Mouse (Mus musculus) spleen, adult 2 months (tissue): ENCODE data around the gene Clip4. TPM values are rescaled to one million over a fixed set of nuclear protein-coding genes. Genes with fewer than 3 reads are reported as not detected.

Experiments used
- DNase-seq, 2 experiments: peaks; one replicate each; pipeline versions ENCODE4 v3.0.0 to v3.0.0-alpha.2; 2012 to 2021; ENCODE audit warnings: low spot score in 2 of 2, low read depth in 1 of 2
- H3K27ac ChIP-seq: fragments of 200-500 bp; 2 replicates; pipeline ENCODE4 v1.5.1; 2012; ENCODE audit warnings: low read length, inconsistent platforms; ENCODE audit not compliant: insufficient read depth
- H3K27me3 ChIP-seq: fragments of 200-500 bp; 2 replicates; pipeline ENCODE4 v1.6.1; 2012; ENCODE audit warnings: mild to moderate bottlenecking, moderate library complexity, low read length, inconsistent platforms; ENCODE audit not compliant: control insufficient read depth, insufficient read depth
- H3K36me3 ChIP-seq: fragments of 200-500 bp; 2 replicates; pipeline ENCODE4 v1.6.1; 2012; ENCODE audit warnings: mild to moderate bottlenecking, low read length, inconsistent platforms; ENCODE audit not compliant: control insufficient read depth, insufficient read depth
- H3K4me1 ChIP-seq: fragments of 200-500 bp; 2 replicates; pipeline ENCODE4 v1.6.1; 2011; ENCODE audit warnings: inconsistent platforms; ENCODE audit not compliant: control insufficient read depth, insufficient read depth, insufficient read length
- H3K4me3 ChIP-seq: fragments of 200-500 bp; 2 replicates; pipeline ENCODE4 v1.5.1; 2011; ENCODE audit warnings: mild to moderate bottlenecking, inconsistent platforms; ENCODE audit not compliant: insufficient read depth, insufficient read length; ENCODE audit errors: extremely low read depth
- CTCF ChIP-seq: fragments of 200-500 bp; IDR thresholded peaks from 2 replicates; pipeline ENCODE4 v1.5.1; 2011; ENCODE audit warnings: mild to moderate bottlenecking, inconsistent platforms; ENCODE audit not compliant: insufficient read depth, insufficient read length, insufficient replicate concordance; ENCODE audit errors: extremely low read depth
- POLR2A ChIP-seq: fragments of 200-500 bp; IDR thresholded peaks from 2 replicates; pipeline ENCODE4 v1.6.1; 2011; ENCODE audit warnings: low read depth, low read length, inconsistent platforms
- WGBS: fragments of 180-500 bp; shearing (Covaris S2); methylation state at CpG from one replicate; pipeline ENCODE4 v1.1.7; 2018; 5-methylcytosine and 5-hydroxymethylcytosine counted together
- polyA plus RNA-seq: library from polyadenylated mRNA; depleted of rRNA; stranded (reverse); fragments of >200 nt; gene quantifications from 2 replicates; pipeline ENCODE4 v1.2.3, GENCODE M21; 2012

Clip4 gene
- polyA plus RNA-seq, 1 experiment: 0.69 TPM

DNA sequence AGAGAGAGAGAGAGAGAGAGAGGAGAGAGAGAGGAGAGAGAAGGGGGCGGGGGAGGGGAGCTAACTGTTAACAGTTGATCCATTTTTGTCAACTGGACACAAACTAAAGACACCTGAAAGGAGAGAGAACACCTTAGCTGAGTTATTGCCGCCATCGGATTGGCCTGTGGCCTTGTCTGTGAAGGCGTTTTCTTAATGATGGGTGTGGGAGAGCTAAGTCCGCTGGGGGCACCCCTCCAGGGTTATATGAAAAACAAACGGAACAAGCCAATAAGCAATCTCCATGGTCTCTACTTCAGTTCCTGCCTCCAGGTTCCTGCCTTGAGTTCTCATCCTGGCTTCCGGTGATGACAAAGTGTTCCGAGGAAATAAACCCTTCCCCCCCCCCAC is 102.0 kb downstream of the Clip4 start:
- no peaks in the 10 kb centered on the region for H3K4me1 ChIP-seq
- no peak overlapping the region for H3K4me3 ChIP-seq
- TF ChIP-seq CTCF (no peak), POLR2A (no peak)
- peaks cover 7% of the 10 kb centered on the region for H3K27me3 ChIP-seq
- WGBS: 86% methylated on average over 8 of the region's 8 CpGs
- no peak for DNase-seq
- H3K27ac ChIP-seq: no peak overlapping the region
- no peaks in the 10 kb centered on the region for H3K36me3 ChIP-seq

DNA sequence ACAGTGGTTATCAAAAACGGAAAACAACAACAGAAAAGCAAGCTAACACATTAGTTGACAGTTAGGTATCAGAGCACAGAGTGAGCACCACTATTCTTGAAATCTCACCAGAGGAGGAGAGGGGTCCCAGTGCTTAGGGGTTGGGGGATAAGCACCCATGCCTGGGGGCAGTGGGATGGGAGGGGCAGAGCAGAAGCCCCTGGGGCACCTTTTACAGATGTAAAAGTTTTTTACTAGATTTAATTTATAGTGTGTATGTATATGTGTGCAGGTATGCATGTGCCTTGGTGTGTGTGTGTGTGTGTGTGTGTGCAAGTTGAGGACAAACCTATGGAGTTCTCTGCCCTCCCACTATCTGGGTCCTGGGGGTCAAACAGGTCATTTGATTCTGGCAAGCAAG is 102.4 kb downstream of the Clip4 start:
- H3K4me3 ChIP-seq: no peak overlapping the region
- 72% methylated on average over 1 of the region's 1 CpGs for WGBS

DNA sequence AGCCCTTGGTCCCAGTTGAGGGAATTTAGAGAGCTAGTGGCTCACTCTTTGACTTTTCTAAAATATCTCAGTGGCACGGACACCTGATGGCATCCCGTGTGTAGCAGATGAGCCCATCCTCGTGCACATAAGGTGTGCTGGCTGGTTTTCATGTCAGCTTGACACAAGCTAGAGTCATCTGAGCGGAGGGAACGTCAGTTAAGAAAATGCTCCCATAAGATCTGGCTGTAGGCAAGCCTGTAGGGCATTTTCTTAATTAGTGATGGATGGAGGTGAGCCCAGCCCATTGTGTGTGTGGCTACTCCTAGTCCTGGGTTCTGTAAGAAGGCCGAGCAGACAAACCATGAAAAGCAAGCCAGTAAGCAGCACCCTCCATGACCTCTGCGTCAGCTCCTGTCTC is 103.7 kb downstream of the Clip4 start:
- TF ChIP-seq CTCF (no peak), POLR2A (no peak)
- Histone ChIP-seq H3K27ac (no peak overlapping the region), H3K36me3 (no peaks in the 10 kb centered on the region), H3K4me1 (no peaks in the 10 kb centered on the region), H3K27me3 (peaks cover 7% of the 10 kb centered on the region), H3K4me3 (no peak overlapping the region)
- 92% methylated on average over 7 of the region's 7 CpGs for WGBS
- no peak for DNase-seq

More for the DNA sequence above, 102.4 kb downstream of the Clip4 start:
- H3K4me1 ChIP-seq: no peaks in the 10 kb centered on the region
- TF ChIP-seq CTCF (no peak), POLR2A (no peak)
- no peaks in the 10 kb centered on the region for H3K36me3 ChIP-seq
- H3K27ac ChIP-seq: no peak overlapping the region
- peaks cover 7% of the 10 kb centered on the region for H3K27me3 ChIP-seq
- DNase-seq: no peak

DNA sequence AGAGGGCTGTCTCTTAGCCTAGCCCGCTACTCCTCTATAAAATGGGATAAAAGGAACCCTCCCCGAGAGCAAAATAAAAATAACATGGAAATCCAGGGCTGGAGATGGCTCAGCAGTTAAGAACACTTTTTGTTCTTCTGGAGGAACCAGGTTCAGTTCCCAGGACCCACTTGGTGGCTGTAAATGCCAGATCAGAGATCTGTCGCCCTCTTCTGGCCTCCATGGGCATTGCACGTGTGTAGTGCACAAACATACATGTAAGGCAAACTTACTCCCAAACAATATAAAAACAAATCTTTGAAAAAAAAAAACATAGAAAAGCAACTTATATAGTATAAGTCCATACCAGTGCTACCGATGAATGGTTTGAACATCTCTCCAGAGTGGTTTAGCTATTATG is 104.7 kb downstream of the Clip4 start:
- no peak overlapping the region for H3K27ac ChIP-seq
- DNase-seq: peak in 1 of 2 experiments; percentile 18
- peaks cover 7% of the 10 kb centered on the region for H3K27me3 ChIP-seq
- WGBS: 64% methylated on average over 5 of the region's 5 CpGs
- H3K36me3 ChIP-seq: no peaks in the 10 kb centered on the region
- H3K4me1 ChIP-seq: no peaks in the 10 kb centered on the region
- H3K4me3 ChIP-seq: no peak overlapping the region
- peak; percentile 39; the same call in 1 of the 2 replicates for TF ChIP-seq CTCF
- TF ChIP-seq POLR2A: no peak

DNA sequence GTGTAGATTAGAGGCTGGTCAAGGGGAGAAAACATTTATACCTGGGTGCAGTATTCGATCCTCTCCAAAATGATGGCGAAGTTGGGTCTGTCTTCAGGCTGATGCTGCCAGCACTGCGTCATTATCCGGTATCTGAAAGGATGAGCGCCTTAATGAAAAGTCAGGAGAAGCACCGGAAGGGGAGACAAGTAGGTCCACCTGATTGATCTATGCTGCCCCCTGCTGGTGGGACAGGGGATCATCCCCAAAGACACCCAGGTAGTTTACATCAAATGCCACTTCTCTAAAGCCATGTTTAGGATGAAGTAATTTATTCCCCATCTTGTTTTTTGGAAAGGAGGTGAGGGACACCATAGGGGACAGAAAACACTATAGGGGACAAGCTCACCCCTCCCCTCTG is 105.8 kb downstream of the Clip4 start:
- H3K4me1 ChIP-seq: no peaks in the 10 kb centered on the region
- DNase-seq: peak in 1 of 2 experiments; percentile 53
- no peaks in the 10 kb centered on the region for H3K36me3 ChIP-seq
- no peak overlapping the region for H3K27ac ChIP-seq
- peaks cover 7% of the 10 kb centered on the region for H3K27me3 ChIP-seq
- 49% methylated on average over 6 of the region's 6 CpGs for WGBS
- TF ChIP-seq CTCF: peak; percentile 47; the same call in 1 of the 2 replicates
- TF ChIP-seq POLR2A: no peak
- H3K4me3 ChIP-seq: no peak overlapping the region

DNA sequence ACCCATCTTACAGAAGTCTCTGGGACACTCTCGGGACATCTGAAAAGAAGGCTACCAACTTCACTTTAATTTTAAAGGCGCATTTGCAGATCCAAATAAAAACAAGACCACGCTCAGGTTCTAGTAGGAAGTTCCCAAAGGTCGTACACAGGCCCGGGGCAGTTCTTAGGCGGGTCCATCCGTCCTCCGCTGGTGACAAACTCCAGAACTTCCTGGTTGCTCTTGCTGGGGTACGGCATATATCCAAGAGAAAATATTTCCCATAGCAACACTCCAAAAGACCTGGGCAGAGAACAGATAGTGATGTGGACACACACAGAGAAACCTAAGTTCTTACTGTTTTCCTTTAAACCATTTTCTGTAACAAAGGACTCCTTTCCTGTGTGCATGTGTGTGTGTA is 106.5 kb downstream of the Clip4 start:
- no peaks in the 10 kb centered on the region for H3K36me3 ChIP-seq
- WGBS: 83% methylated on average over 9 of the region's 9 CpGs
- H3K4me1 ChIP-seq: no peaks in the 10 kb centered on the region
- H3K27me3 ChIP-seq: peaks cover under 1% of the 10 kb centered on the region
- no peak overlapping the region for H3K27ac ChIP-seq
- no peak for DNase-seq
- TF ChIP-seq CTCF: no peak
- no peak for TF ChIP-seq POLR2A
- no peak overlapping the region for H3K4me3 ChIP-seq

DNA sequence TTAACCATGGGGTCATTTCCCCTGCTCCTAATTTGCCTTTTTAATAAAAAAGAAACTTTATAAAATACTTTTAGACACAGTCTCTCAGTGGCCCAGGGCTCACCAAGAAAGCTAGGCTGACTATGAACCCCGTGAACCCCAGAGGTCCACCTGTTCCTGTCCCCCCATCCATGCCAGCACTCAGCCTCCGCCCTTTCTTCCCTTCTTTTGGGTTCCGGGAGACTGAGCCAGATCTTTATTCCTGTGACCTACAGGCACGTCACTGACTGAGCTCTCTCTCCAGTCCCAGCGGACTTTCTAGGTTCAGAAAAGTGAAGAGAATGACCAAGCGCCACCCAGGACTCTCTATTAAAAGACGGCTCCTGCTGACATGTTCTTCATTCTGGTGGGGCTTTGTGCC is 107.2 kb downstream of the Clip4 start:
- no peak for TF ChIP-seq POLR2A
- TF ChIP-seq CTCF: no peak
- 84% methylated on average over 7 of the region's 7 CpGs for WGBS
- DNase-seq: no peak

More for the DNA sequence above, 107.2 kb downstream of the Clip4 start:
- H3K27me3 ChIP-seq: no peaks in the 10 kb centered on the region; the same call in 1 of the 2 replicates
- no peaks in the 10 kb centered on the region for H3K4me1 ChIP-seq
- no peaks in the 10 kb centered on the region for H3K36me3 ChIP-seq
- no peak overlapping the region for H3K4me3 ChIP-seq
- no peak overlapping the region for H3K27ac ChIP-seq
